Mouse (Mus musculus) liver, embryonic 14.5 days (tissue): Measurements from ENCODE around the gene Anpep.

ENCODE experiments used
- CTCF ChIP-seq: IDR thresholded peaks from 2 replicates; pipeline ENCODE4 v1.5.1; 2016; ENCODE audit warnings: antibody characterized with exemption, low read depth, control low read depth
- EP300 ChIP-seq: IDR thresholded peaks from 2 replicates; pipeline ENCODE4 v1.6.1; 2016; ENCODE audit warnings: antibody characterized with exemption, low read depth

- TF ChIP-seq CTCF = no peak
- TF ChIP-seq EP300 = no peak
Measured at GRCm38 (mm10) chr7:79867861-79868260, 7.0 kb upstream of the Anpep start.
